Mouse (Mus musculus) heart, postnatal 25 days (tissue): ENCODE measurements around the gene Ttyh2. TPM values are rescaled to one million over a fixed set of nuclear protein-coding genes. Genes with fewer than 3 reads are reported as not detected.

Experiments used
- DNase-seq: peaks from one replicate; pipeline ENCODE4 v3.0.0; 2022; ENCODE audit warnings: low spot score
- intact Hi-C: fragments of 180-260 bp; cut with DNase I; formaldehyde crosslinking; loops from one replicate; pipeline ENCODE4 v1.15.1; 2025
- total RNA-seq, 2 experiments: library from RNA; stranded (reverse); gene quantifications; 2 replicates each; pipeline ENCODE4 v1.2.3; 2021

Ttyh2 gene
- total RNA-seq, 2 experiments from 2014 or later = 5.3 to 5.8 TPM

DNA sequence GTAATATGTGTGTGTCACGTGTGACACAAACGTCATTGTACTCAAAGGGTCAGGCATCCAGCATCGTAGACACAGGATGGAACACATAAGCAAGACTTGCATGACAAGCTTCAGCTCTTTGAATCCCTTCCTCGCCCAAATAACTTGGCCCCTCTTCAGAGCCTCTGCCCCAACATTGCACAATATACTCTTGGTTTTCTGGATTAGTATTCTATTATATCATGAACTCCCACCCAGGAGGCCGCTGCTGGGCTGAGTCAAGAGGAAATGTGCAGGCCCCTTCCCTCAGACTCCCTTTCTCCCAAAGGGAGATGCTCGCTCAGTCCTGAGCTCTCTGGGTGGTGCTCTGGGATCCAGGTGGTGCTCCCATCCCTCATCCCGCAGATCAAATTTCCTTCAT is 23.3 kb downstream of the Ttyh2 start:
- intact Hi-C loops = no loop called here
- DNase-seq = no peak

DNA sequence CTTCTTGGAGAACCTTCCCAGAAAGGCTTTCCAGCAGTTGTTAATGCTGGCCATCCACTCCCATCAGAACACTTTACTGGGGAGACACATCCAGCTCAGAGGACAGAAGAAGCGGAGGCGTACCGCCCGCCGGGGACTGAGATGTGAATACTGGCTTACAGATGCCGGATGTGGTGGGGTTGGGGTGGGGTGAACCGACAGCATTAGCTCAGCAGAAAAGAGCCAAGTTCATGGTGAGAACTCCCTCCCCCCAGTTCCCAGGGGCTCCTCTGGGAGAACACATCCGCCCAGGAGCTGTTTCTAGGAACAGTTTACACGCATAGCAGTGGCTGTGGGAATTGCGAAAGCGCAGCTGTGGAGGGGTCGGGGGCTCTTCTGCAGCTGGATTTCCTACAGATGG is 24.3 kb downstream of the Ttyh2 start:
- intact Hi-C loops = no loop called here
- peak; percentile 82 for DNase-seq

DNA sequence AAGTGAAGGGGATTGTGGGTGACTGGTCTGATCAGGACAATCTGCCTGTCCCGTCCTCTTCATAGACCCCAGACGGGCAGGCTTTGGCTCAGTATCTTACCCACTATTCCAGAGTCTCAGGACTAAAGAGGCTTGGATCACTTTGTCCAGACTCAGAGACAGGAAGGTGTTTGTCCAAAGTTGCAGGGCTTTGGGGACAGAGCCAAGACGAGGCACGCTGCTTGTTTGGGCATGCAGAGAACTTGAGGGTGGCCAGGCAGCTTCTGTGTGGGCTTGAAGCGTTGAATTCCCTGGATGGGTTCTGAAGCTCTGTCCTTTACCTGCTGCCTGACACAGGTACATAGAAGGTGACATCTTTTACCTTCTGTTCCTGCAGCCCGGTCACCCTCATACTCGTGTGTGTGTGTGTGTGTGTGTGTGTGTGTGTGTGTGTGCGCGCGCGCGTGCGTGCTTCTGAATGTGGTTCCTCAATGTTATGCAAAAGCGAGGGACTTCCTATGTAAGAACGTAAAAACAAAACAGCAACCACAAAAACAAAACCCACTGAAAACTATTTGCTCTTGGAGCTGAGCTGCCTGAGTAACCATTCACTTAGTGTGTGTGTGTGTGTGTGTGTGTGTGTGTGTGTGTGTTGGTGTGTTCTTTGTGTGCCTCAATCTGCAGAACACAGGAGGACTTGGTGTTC is 27.2 kb downstream of the Ttyh2 start:
- no peak for DNase-seq
- intact Hi-C loops = no loop called here

DNA sequence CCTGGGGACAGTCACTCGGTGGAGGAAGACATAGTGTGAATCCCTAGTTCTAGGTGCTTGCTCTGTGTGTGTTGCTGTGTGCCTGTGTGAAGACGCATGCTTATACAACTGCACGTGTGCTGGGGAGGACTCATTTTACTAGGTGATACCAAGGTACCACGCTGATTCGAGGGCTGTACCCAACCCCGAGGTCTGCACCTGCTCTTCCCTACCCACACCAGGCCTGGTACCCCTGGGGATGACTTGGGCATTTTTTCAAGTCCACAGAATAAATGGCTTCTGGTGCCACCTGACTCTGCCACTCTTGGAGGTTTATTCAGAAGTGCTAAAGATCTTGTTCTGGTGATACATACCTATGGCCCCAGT is 27.7 kb downstream of the Ttyh2 start:
- no peak for DNase-seq
- intact Hi-C loops = no loop called here

DNA sequence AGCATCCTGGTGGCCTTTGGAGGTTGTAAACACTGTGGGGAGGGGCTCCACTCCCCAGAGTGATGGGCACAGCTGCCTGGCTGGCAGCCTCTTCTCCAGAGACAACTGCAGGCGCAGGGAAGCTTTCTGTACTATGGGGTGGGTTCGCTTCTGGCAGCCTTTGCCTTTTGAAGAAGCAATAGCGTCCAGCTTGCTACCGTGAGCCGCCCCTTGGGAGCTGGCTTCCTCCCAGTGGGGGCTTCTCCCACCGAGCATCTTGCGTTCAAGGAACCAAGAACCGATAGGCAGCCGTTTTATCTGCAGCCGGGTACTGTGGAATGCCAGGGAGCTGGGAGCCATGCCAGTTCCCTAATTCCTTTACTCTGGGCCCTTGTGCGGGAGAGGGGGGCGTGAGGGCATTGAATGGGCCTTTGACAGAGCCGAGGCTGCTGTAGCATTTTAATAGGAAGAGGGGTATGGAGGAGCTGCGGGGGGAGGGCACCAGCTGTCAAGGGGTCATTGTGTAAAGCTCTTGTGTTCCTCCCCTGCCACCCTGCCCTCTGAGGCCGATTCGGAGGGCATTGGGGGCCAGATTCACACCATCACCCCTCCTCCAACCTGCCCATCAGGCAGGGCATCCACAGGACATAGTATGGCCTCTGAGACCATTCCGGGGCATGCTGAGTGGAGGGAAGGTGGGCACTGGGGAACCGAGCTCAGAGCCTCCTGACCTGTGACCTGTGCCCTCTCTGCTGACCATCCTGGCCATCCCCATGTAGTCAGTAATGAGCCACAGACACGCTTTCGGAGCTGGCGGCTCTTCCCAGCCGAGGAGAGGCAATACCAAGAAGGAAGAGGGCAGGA is 29.1 kb downstream of the Ttyh2 start:
- DNase-seq = no peak
- intact Hi-C loops = no loop called here

DNA sequence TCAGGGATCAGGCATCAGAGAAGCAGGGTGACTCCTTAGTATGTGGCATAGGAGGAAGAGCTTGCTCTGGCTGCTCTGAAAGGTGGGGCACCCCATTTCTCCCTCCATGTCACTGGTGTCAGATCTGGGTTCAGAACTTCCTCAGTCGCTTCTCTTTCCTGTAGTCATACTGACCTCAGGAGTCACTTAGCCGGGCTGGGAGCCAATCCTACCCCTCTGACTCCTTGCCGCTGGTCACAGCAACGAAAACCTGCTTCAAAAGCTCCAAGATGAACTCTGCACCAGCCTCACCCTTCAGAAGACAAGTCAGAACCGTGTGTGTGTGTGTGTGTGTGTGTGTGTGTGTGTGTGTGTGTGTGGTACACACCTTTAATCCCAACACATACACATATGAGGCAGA is 31.1 kb downstream of the Ttyh2 start:
- DNase-seq = no peak
- intact Hi-C loops = no loop called here

DNA sequence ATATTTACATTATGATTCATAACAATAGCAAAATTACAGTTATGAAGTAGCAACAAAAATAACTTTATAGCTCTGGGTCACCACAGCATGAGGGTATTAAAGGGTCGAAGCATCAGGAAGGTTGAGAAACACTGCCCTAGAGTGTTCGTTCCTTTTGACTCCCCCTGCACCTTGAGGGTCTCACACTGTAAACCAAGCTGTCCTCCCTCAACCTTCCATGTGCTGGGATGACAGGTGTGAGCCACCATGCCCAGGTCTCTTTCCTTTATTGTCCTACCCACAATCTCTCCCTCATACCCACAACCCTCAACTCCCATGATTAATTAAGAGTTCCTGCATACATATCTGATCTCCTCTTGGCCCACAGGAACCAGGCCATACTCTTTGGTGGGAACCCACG is 36.2 kb downstream of the Ttyh2 start:
- intact Hi-C loops = no loop called here
- DNase-seq = no peak

DNA sequence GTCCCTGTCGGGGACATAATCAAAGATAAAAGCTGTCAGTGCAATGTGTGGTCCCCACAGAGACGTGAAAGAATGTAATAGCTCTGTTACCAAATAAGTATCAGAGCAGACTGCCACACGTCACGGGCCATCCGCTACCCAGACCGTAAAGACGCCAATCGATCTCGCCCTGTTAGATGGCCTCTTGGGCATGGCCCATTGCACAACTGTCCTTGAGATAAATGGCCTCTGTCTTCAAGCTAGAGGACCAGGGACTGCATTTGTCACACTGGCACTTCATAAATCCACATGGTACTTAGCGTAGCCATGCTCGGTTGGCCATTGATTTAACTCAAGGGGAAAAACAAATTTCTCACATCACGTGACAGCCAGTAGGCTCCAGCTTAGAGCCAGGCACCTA is 36.6 kb downstream of the Ttyh2 start:
- intact Hi-C loops = no loop called here

DNA sequence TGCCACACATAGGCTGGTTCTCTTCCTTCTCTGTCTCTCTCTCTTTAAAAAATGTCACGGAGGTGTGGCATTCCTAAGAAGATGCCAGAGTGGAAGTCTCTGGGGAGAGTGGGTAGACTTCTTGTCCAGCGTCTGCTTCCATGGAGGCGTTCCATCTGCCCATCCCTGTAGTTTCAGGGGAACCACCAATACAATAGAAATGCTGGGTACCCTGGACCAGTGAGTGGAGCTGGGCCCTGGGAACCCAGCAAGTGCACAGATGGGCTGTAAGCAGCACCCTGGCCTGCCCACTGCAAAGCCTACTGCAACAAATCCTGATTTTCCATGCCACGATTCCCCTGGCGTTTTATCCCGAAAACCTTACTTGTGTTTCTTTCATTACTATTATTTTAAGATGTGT is 39.3 kb downstream of the Ttyh2 start:
- no peak for DNase-seq
- intact Hi-C loops = no loop called here

More for the DNA sequence above, 36.6 kb downstream of the Ttyh2 start:
- DNase-seq = no peak

DNA sequence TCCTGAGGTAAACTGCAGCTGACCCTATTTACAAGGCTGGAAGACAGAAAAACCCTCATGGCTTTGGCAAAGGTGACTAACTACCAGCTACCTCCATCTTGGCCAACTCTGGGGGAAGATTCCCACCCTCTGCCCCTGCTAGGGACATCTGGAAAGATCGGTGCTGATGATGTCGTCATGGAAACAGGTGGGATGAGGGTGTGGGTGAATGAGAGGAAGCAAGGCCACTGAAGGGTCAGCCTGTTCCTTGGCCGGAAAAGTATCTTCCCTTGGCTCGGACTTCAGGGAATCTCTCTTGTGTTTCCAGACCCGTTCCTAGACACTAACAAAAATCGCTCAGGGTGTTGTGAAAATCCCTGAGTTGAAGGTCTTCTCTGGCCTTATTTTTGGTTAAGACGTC is 40.3 kb downstream of the Ttyh2 start:
- intact Hi-C loops = no loop called here
- peak; percentile 54 for DNase-seq

DNA sequence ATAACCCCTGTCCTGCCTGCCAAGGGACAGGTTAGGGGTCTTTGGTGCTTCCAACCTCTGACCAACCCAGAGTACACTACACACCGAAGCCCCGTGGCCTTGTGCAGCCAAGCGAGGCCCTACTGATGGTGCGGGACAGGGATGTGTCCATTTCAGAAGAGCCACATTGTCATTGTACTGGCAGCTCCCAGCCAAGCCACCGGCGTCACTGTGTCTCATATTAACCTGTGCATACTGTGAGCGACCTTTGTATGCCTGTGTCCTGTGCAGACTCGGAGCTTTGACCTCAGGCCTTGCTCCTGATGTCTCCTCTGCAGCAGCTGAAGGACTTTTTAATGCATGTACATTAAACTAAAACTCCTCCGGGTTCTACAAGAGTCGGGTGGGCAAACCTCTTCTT is 45.3 kb downstream of the Ttyh2 start:
- DNase-seq = no peak
- intact Hi-C loops = loop anchor here (5.0 kb wide), 1 partner anchor 48 kb away; no protein-coding TSS in a partner anchor

DNA sequence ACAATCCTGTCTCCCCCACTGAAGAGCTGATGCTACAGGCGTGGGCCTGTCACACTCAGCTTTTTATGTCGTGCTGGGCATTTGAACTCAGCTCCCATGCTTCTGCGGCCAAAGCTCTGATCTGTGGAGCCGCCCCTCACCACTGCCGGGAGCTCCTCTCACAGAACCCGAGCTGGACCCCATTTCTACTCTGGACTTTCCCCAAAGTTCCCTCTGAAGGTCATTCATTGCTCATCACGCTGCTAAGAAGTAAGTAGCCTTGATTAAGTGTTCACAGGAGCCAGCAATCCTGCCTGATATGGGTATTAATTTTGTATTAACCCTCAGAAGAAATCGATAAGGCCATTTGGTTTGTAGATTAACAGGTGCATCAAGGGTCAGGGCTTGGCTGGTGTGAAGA is 47.2 kb downstream of the Ttyh2 start:
- no peak for DNase-seq
- intact Hi-C loops = loop anchor here (5.0 kb wide), 1 partner anchor 50 kb away; no protein-coding TSS in a partner anchor

DNA sequence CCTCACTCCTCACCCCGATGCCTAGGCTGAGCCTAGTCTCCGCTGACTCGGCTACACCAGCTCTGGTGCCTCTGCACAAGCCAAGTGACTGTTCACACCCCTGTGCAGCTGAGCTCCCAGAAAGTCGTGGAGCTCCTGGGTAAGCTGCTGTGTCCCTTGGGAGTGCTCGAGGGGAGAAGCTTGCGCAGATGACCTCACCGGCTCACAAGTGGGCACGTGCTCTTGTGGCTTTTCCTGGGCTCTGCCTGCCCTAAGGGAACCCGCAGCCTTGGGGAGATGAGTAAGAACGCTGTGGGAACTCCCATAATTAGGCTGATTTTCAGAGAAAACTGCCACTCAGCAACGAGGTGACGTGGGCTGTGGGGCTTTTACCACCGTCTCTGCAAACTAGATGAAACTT is 47.8 kb downstream of the Ttyh2 start:
- intact Hi-C loops = loop anchor here (5.0 kb wide), 1 partner anchor 51 kb away; no protein-coding TSS in a partner anchor
- DNase-seq = no peak

DNA sequence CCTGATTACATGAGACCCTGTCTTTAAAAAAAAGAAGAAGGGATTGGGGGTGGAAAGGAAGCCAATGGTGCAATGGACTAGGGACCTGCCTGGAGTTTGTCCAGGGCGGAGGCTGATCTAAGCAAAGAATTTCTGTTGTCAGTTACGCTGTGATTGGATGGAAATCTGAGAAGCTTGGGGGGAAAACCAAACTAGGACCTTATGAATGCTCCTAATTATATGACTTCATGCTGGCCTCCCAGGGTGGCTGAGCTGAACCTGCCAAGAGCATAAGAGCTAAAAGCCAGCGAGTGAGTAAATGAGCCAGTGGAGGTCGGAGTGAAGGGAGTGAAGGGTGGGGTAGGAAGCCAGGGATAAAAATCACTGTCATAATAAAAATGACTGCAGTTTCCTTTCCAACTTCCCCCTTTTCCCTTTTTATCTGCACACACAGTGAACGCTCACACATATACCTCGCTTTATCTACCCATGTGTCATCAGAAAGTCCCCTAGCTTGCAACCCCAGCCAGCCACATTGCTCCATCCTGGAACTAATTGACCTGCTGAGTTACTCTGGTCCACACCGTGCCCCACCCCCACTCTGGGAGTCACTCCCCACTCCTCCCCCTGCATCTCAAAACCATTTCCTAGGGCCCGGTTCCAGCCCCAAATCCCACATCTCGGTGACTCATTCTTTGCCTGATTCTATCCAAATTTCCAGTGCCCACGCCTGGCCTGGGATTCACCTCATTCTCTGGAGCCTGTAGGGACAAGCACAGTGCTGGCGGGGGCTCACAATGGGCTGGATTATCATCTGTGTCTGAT is 49.8 kb downstream of the Ttyh2 start:
- intact Hi-C loops = loop anchor here (5.0 kb wide), 1 partner anchor 53 kb away; no protein-coding TSS in a partner anchor
- DNase-seq = peak; percentile 63

DNA sequence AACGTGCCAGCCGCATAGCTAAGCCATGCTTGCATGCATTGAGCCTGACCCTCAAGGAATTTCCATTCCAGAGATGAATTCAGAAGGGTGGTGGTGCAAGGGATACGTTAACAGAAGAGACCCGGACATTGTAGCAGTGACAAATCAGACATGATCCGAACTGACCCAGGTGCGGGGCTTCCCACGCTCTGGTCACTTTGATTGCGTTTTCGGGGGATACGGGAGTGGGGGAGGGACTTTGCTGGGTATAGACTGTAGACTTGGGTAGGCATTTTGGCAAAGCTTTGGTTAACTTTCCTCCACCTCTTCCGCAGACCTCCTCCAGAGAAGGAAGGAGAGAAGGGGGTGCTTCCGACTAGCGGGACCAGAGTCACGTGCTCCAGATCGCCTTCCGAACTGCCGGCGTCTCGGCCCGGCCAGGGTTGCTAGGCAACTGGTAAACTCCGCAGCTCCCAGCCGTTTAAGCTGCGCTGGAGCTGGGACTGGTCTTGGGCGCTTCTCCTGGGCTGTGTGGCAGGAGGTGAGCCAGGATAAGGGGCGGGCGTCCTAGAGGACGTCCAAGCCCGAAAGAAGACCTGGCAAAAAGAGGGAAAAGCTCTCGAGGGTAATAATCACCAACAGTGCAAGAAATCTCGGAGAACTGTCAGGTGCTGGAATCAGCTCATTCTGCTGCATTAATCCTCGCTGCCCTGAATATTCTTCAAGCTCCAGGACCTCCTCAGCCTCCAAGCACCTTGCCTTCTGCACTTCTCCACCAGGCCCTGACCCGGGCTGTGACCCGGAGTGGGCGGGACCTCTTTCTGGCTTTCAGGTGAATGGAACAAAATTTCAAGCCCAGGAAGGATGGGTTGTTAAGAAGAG is 52.0 kb downstream of the Ttyh2 start, which contains the start of gene Dnaic2:
TSS of gene Dnaic2 (plus strand) at position 444 of the 861 bp plus-strand sequence.
- peak; percentile 61 for DNase-seq
- intact Hi-C loops = no loop called here

DNA sequence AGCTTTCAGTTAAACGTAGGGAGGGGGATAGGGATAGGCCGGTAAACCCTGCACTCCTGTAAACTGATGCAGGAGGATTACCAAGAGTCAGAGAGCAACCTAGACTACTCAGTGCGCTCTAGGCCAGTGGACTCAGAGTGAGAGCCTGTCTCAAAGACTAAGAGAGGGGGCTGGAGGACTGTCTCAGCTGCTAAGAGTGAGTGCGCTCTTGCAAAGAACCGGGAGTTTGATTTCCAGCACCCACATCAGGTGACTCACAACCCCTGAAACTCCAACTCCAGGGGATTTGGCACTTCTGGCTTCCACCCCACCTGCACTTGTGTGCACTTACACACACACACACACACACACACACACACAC is 52.6 kb downstream of the Ttyh2 start:
- intact Hi-C loops = no loop called here

DNA sequence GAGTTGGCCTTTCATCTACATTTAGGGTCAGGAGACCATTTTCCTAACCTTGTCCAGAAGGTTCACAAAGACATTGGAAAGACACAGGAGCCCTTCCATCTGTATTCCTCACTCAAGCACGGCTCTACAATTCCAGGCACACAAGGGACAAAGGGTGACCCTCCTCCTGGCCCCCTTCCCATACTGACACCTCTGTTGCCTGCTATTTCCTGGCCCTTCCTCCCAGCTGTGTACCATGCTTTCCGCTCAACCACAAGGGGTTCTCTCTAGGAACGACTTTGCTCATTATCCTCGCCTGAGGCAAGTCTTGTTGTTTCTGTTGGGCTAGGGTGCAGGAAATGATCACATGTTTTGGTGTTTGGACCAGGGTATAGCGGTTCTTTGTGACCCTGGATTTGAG is 53.1 kb downstream of the Ttyh2 start:
- DNase-seq = no peak
- intact Hi-C loops = no loop called here

More for the DNA sequence above, 52.6 kb downstream of the Ttyh2 start:
- DNase-seq = no peak

DNA sequence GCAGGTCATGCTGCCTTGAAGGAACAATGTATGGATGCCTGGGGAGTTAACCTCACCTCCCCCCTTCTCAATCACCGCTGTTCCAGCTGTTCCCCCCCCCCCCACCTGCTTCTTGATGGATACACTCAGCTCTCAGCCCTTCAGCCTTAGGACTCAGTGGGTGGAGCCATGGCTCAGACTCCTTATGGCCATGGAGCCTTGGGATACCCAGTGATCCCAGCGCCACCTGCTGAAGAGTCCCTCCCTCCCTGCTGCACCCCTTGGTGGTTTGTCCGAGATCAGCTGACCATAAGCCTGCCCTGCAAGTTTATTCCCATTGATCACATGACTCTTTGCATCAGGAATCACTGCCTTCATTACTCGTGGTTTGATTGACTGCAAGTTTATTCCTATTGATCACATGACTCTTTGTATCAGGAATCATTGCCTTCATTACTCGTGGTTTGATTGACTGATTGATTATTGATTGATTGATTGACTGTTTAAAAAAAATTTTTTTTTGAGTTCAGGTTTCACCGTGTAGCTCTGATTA is 54.7 kb downstream of the Ttyh2 start:
- no peak for DNase-seq

DNA sequence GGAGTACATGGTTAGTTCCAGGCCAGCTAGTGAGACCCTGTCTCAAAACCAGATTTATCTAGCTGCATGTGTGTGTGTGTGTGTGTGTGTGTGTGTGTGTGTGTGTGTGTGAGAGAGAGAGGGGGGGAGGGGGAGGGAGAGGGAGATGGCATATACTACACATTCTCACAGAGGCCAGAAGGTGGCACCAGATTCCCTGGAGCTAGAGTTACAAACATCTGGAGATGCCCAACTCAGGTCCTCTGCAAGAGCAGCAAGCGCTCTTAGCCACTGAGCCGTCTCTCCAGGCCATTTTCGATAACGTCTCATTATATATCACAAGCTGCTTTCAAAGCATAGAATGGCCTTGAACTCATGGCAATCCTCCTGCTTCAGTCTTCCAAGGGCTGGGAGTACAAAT is 56.5 kb downstream of the Ttyh2 start:
- no peak for DNase-seq
- intact Hi-C loops = no loop called here

More for the DNA sequence above, 54.7 kb downstream of the Ttyh2 start:
- intact Hi-C loops = no loop called here
